Mouse (Mus musculus) G1E (cell line): Measurements from ENCODE around the gene 2610028H24Rik.
A peak's percentile ranks its signal among the peaks of the same experiment; 100 is the strongest.

Experiments
- CTCF ChIP-seq: IDR thresholded peaks from 2 replicates; pipeline ENCODE4 v1.5.1; 2012; ENCODE audit warnings: low read depth, low read length, inconsistent platforms, mixed read lengths
- GATA1 ChIP-seq: IDR thresholded peaks from 2 replicates; pipeline ENCODE4 v1.6.1; 2012; ENCODE audit warnings: borderline replicate concordance, low read length, inconsistent platforms, mixed read lengths
- POLR2AphosphoS5 ChIP-seq: IDR thresholded peaks from 2 replicates; pipeline ENCODE4 v1.6.1; 2012; ENCODE audit warnings: low read depth, low read length, inconsistent platforms; ENCODE audit not compliant: insufficient replicate concordance
- TAL1 ChIP-seq: conservative IDR thresholded peaks from 2 replicates; pipeline ENCODE4 v1.6.1; 2012; ENCODE audit warnings: low read depth, low read length, inconsistent platforms, mixed read lengths

DNA sequence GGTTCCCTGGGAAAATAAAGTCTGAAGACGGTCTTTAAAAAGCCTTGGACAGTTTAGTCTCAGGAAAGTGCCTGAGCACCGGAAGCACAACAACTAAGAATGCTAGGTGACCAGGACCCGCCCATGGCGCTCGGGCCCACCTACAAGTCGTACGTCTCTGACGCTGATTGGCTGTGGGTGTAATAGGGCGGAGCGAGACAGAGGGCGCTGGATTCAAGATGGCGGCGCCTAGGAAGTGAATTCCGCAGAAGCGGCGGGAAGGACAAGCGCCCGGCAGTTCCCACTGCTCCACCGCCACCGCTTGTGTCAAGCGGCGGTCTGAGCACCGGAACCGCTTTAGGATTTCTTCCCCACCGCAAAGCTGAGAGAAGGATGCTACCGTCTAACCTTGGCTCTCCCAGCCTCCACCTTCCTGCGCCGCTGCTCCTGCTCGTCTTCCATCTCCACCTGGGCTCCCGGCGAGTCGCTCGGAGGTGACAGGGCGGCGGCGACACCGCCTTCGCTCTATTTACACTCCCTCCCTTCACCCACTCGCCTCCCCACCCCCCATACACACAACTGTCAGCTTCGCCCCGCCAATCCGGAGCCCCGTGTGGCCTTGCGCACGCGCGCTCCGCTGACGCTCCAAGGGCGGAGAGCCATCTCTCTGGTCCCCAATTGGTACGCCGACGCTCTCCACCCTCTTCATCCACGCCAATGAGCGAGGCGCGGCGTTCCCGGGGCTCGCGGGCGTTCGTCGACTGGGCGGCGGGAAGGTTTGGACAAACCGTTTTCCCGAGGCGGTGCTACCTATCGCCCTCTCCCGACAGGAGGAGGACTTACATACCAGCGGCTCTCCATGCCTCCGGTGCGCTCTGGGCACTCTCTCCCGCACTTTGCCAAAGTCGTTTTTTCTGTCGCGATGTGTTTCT lies 6.4 kb upstream of the 2610028H24Rik start, which contains the start of gene Pcnt:
- no peak for TF ChIP-seq TAL1
- TF ChIP-seq CTCF = peak; percentile 40; the same call in 1 of the 2 replicates
- TF ChIP-seq POLR2AphosphoS5 = no peak
- no peak for TF ChIP-seq GATA1
